ENCODE assay signal across 12 mouse cellular contexts in genomic region chr11:51418807-51419206, GRCm38 (mm10).
DNase-seq lines count a peak whose midpoint lies in the region; ATAC-seq lines count a peak whose summit lies in the region.
"Had no signal": no experiment of that assay in that cellular context is flagged by ENCODE, and none has a peak within 500 bp of the region (broad histone marks: within the 10 kb centered on the region; RNA-seq: fewer than 3 reads in every experiment).

No protein-coding gene starts in this region.

- intact Hi-C loops in left cerebral cortex, postnatal 25 days (cut with DNase I): no loop called here

- H3K27ac ChIP-seq in kidney, embryonic 16.5 days (ENCODE audit: low read length): peak overlapping the region; percentile 47
- peak overlapping the region; percentile 41; the same call in 1 of the 2 replicates for H3K27ac ChIP-seq in heart, embryonic 11.5 days (ENCODE audit: low read depth, low read length)
- H3K27ac ChIP-seq in limb, embryonic 12.5 days: peak overlapping the region; percentile 41
- H3K27ac ChIP-seq: hindbrain, postnatal 0 days; midbrain, embryonic 12.5 days had no signal

- peak; percentile 56; the same call in 1 of the 2 replicates for ATAC-seq in kidney, embryonic 16.5 days (ENCODE audit: low FRiP score, low TSS enrichment)
- ATAC-seq in heart, embryonic 11.5 days (replicated peaks; ENCODE audit: insufficient number of reproducible peaks, low FRiP score, low TSS enrichment): peak; percentile 52; the same call in 1 of the 2 replicates
- ATAC-seq in limb, embryonic 12.5 days (ENCODE audit: insufficient number of reproducible peaks, insufficient read depth, low FRiP score, low TSS enrichment, low read depth): no peak
- ATAC-seq: activated CD4-positive, CD25-positive, alpha-beta regulatory T cell, adult 4 months; hindbrain, postnatal 0 days had no signal

- WGBS in kidney, embryonic 16.5 days: 9% methylated on average over 3 of the region's 3 CpGs
- WGBS in heart, embryonic 11.5 days (ENCODE audit: insufficient replicate concordance): 21% methylated on average over 3 of the region's 3 CpGs
- WGBS in limb, embryonic 12.5 days: 12% methylated on average over 3 of the region's 3 CpGs

- H3K9me3 ChIP-seq in kidney, embryonic 16.5 days (ENCODE audit: low read length): no peaks in the 10 kb centered on the region
- no peaks in the 10 kb centered on the region for H3K9me3 ChIP-seq in heart, embryonic 11.5 days (replicated peaks; ENCODE audit: control insufficient read depth, low read length)
- H3K9me3 ChIP-seq in limb, embryonic 12.5 days: no peaks in the 10 kb centered on the region
- H3K9me3 ChIP-seq: midbrain, embryonic 12.5 days had no signal

- H3K4me3 ChIP-seq in kidney, embryonic 16.5 days (ENCODE audit: low read length): no peak overlapping the region
- H3K4me3 ChIP-seq in heart, embryonic 11.5 days (ENCODE audit: low read depth, low read length): no peak overlapping the region
- no peak overlapping the region for H3K4me3 ChIP-seq in limb, embryonic 12.5 days (replicated peaks)
- H3K4me3 ChIP-seq: midbrain, embryonic 12.5 days had no signal

- no peaks in the 10 kb centered on the region for H3K36me3 ChIP-seq in kidney, embryonic 16.5 days (ENCODE audit: insufficient read depth, low read length)
- H3K36me3 ChIP-seq in heart, embryonic 11.5 days (ENCODE audit: control insufficient read depth, insufficient read depth, low read length): no peaks in the 10 kb centered on the region
- H3K36me3 ChIP-seq in limb, embryonic 12.5 days: no peaks in the 10 kb centered on the region
- H3K36me3 ChIP-seq: midbrain, embryonic 12.5 days had no signal

- H3K27me3 ChIP-seq in kidney, embryonic 16.5 days (ENCODE audit: insufficient read depth, low read length): no peaks in the 10 kb centered on the region
- H3K27me3 ChIP-seq in heart, embryonic 11.5 days (ENCODE audit: control insufficient read depth, insufficient read depth, low read length): peaks cover 10% of the 10 kb centered on the region; the same call in 1 of the 2 replicates
- peaks cover 7% of the 10 kb centered on the region; the same call in 1 of the 2 replicates for H3K27me3 ChIP-seq in limb, embryonic 12.5 days

- H3K4me1 ChIP-seq in kidney, embryonic 16.5 days (ENCODE audit: insufficient read depth, low read length): 0 out of 2 replicates have a peak, but pooled peaks cover 3% of the 10 kb centered on the region
- H3K4me1 ChIP-seq in heart, embryonic 11.5 days (ENCODE audit: control insufficient read depth, insufficient read depth, low read length): peaks cover 2% of the 10 kb centered on the region; the same call in 1 of the 2 replicates
- peaks cover 68% of the 10 kb centered on the region for H3K4me1 ChIP-seq in limb, embryonic 12.5 days (replicated peaks)

- H3K9ac ChIP-seq in kidney, embryonic 16.5 days (replicated peaks; ENCODE audit: low read length): no peak overlapping the region
- no peak overlapping the region for H3K9ac ChIP-seq in heart, embryonic 11.5 days (ENCODE audit: low read depth, low read length)
- no peak overlapping the region for H3K9ac ChIP-seq in limb, embryonic 12.5 days (replicated peaks)
- H3K9ac ChIP-seq: midbrain, embryonic 12.5 days had no signal

- no peak for DNase-seq in kidney, adult 18-20 months
- peak; percentile 2 for DNase-seq in fibroblast of lung, adult 2 months (ENCODE audit: low read depth)
- no peak for DNase-seq in left cerebral cortex, postnatal 25 days (ENCODE audit: low spot score in 2 of 2)
- no peak for DNase-seq in Muller cell, postnatal 12 days (ENCODE audit: inconsistent ontology term)
- DNase-seq: cerebellum, postnatal 10 days; left cerebral cortex, postnatal 4 days had no signal

- no peak overlapping the region for H3K4me2 ChIP-seq in kidney, embryonic 16.5 days (replicated peaks; ENCODE audit: low read depth, low read length)
- no peak overlapping the region for H3K4me2 ChIP-seq in heart, embryonic 11.5 days
- H3K4me2 ChIP-seq in limb, embryonic 12.5 days: no peak overlapping the region
- H3K4me2 ChIP-seq: midbrain, embryonic 12.5 days had no signal
